Mouse (Mus musculus) liver, postnatal 0 days (tissue): ENCODE results near the gene Rtn4rl2. TPM values are rescaled to one million over a fixed set of nuclear protein-coding genes. Genes with fewer than 3 reads are reported as not detected.

Experiments
- ATAC-seq: fragments of 200-750 bp; cut with Nextera tagmentation; 2 replicates; pipeline ENCODE4 v1.8.0; 2017; ENCODE audit warnings: mild to moderate bottlenecking, moderate library complexity
- DNase-seq: peaks from one replicate; pipeline ENCODE4 v3.0.0-alpha.2; 2016
- H3K27ac ChIP-seq: fragments of 300-500 bp; sonication (generic); 2 replicates; pipeline ENCODE4 v1.5.1; 2014; ENCODE audit warnings: antibody characterized with exemption, moderate library complexity, mild to moderate bottlenecking, low read depth
- H3K27me3 ChIP-seq: fragments of 300-500 bp; sonication (generic); 2 replicates; pipeline ENCODE4 v1.6.1; 2014; ENCODE audit warnings: low read length, control low read depth, mixed read lengths; ENCODE audit not compliant: insufficient read depth
- H3K36me3 ChIP-seq: fragments of 300-500 bp; sonication (generic); replicated peaks from 2 replicates; pipeline ENCODE4 v1.6.1; 2014; ENCODE audit warnings: mild to moderate bottlenecking, control low read depth, low read length, moderate library complexity, mixed read lengths; ENCODE audit not compliant: insufficient read depth
- H3K4me1 ChIP-seq: fragments of 300-500 bp; sonication (generic); 2 replicates; pipeline ENCODE4 v1.6.1; 2014; ENCODE audit warnings: antibody characterized with exemption, mild to moderate bottlenecking, control low read depth; ENCODE audit not compliant: insufficient read depth
- H3K4me2 ChIP-seq: fragments of 300-500 bp; sonication (generic); 2 replicates; pipeline ENCODE4 v1.6.1; 2014; ENCODE audit warnings: low read depth, mild to moderate bottlenecking, low read length, moderate library complexity, mixed read lengths
- H3K4me3 ChIP-seq: fragments of 300-500 bp; sonication (generic); 2 replicates; pipeline ENCODE4 v1.5.1; 2014; ENCODE audit warnings: low read depth, low read length
- H3K9ac ChIP-seq: fragments of 300-500 bp; sonication (generic); replicated peaks from 2 replicates; pipeline ENCODE4 v1.6.1; 2014; ENCODE audit warnings: mild to moderate bottlenecking, moderate library complexity
- H3K9me3 ChIP-seq: fragments of 300-500 bp; sonication (generic); 2 replicates; pipeline ENCODE4 v1.6.1; 2016; ENCODE audit warnings: mild to moderate bottlenecking, control low read depth, low read length, mixed read lengths
- CTCF ChIP-seq: sonication (generic); IDR thresholded peaks from 2 replicates; pipeline ENCODE4 v1.5.1; 2016; ENCODE audit warnings: antibody characterized with exemption, low read depth
- EP300 ChIP-seq: IDR thresholded peaks from 2 replicates; pipeline ENCODE4 v1.6.1; 2016; ENCODE audit warnings: antibody characterized with exemption, low read depth, mild to moderate bottlenecking
- whole genome bisulfite sequencing: fragments of 180-500 bp; shearing (Covaris S2); extraction: QIAGEN DNeasy Blood & Tissue Kit; methylation state at CpG from one replicate; pipeline ENCODE4 v1.1.7; 2014; ENCODE audit not compliant: insufficient replicate concordance; 5-methylcytosine and 5-hydroxymethylcytosine counted together
- polyA plus RNA-seq: library from polyadenylated mRNA; unstranded; fragments of >200 nt; fragmentation: Nextera tagmentation; extraction: Ambion mirVana; gene quantifications from 2 replicates; pipeline ENCODE4 v1.2.1, GENCODE M21; 2015

The Rtn4rl2 gene
- polyA plus RNA-seq, 1 experiment from 2014 or later: 0.31 TPM

- Histone ChIP-seq H3K4me3 (no peak overlapping the region), H3K9me3 (no peaks in the 10 kb centered on the region), H3K36me3 (no peaks in the 10 kb centered on the region), H3K4me1 (peaks cover 17% of the 10 kb centered on the region), H3K4me2 (no peak overlapping the region), H3K27ac (no peak overlapping the region), H3K27me3 (peaks cover 85% of the 10 kb centered on the region), H3K9ac (no peak overlapping the region)
- no peak for ATAC-seq
- peak; percentile 74 for DNase-seq
- TF ChIP-seq EP300: no peak
- peak; percentile 74 for TF ChIP-seq CTCF
- 26% methylated on average over 4 of the region's 4 CpGs for WGBS
Measured at GRCm38 (mm10) chr2:84870623-84871160, 15.8 kb downstream of the Rtn4rl2 start.

- Histone ChIP-seq H3K4me2 (no peak overlapping the region), H3K27ac (no peak overlapping the region), H3K4me3 (no peak overlapping the region), H3K36me3 (peaks cover 2% of the 10 kb centered on the region; the same call in 1 of the 2 replicates), H3K27me3 (peaks cover 73% of the 10 kb centered on the region), H3K4me1 (peaks cover 19% of the 10 kb centered on the region), H3K9me3 (no peaks in the 10 kb centered on the region), H3K9ac (no peak overlapping the region)
- no peak for DNase-seq
- TF ChIP-seq CTCF (no peak), EP300 (no peak)
- no peak for ATAC-seq
- WGBS: 33% methylated on average over 2 of the region's 2 CpGs
Measured at GRCm38 (mm10) chr2:84868977-84869376, 17.5 kb downstream of the Rtn4rl2 start.

- Histone ChIP-seq H3K9ac (no peak overlapping the region), H3K36me3 (peaks cover 6% of the 10 kb centered on the region; the same call in 1 of the 2 replicates), H3K9me3 (no peaks in the 10 kb centered on the region), H3K27ac (no peak overlapping the region), H3K4me2 (no peak overlapping the region), H3K27me3 (peaks cover 69% of the 10 kb centered on the region), H3K4me1 (peaks cover 19% of the 10 kb centered on the region), H3K4me3 (no peak overlapping the region)
- peak; percentile 89 for DNase-seq
- 3% methylated on average over 5 of the region's 5 CpGs for WGBS
- TF ChIP-seq CTCF (peak; percentile 96), EP300 (no peak)
- peak; percentile 60 for ATAC-seq
Measured at GRCm38 (mm10) chr2:84868521-84868943, 18.0 kb downstream of the Rtn4rl2 start.

GRCm38 (mm10) chr2:84865616-84866571 lies 20.6 kb downstream of the Rtn4rl2 start:
- WGBS: 4% methylated on average over 41 of the region's 47 CpGs
- H3K4me2 ChIP-seq: peak overlapping the region; percentile 27
- peaks cover 42% of the 10 kb centered on the region for H3K27me3 ChIP-seq
- no peak overlapping the region for H3K27ac ChIP-seq
- peak overlapping the region; percentile 2; the same call in 1 of the 2 replicates for H3K4me3 ChIP-seq
- peaks cover 31% of the 10 kb centered on the region for H3K36me3 ChIP-seq
- no peaks in the 10 kb centered on the region for H3K9me3 ChIP-seq
- peak; percentile 80 for DNase-seq
- H3K9ac ChIP-seq: no peak overlapping the region
- H3K4me1 ChIP-seq: peaks cover 11% of the 10 kb centered on the region; the same call in 1 of the 2 replicates
- ATAC-seq: 0 out of 2 replicates have a peak, but pooled peaks have one; percentile 31
- no peak for TF ChIP-seq EP300
- peak; percentile 88 for TF ChIP-seq CTCF

GRCm38 (mm10) chr2:84862231-84862630 lies 24.3 kb downstream of the Rtn4rl2 start:
- H3K27ac ChIP-seq: no peak overlapping the region
- H3K36me3 ChIP-seq: peaks cover 64% of the 10 kb centered on the region
- TF ChIP-seq CTCF: no peak
- no peak for TF ChIP-seq EP300

GRCm38 (mm10) chr2:84861430-84861829 lies 25.1 kb downstream of the Rtn4rl2 start:
- H3K36me3 ChIP-seq: peaks cover 72% of the 10 kb centered on the region
- DNase-seq: no peak
- ATAC-seq: no peak

More at GRCm38 (mm10) chr2:84862231-84862630, 24.3 kb downstream of the Rtn4rl2 start:
- no peak overlapping the region for H3K9ac ChIP-seq
- no peak for DNase-seq
- H3K4me2 ChIP-seq: no peak overlapping the region
- peaks cover 19% of the 10 kb centered on the region for H3K27me3 ChIP-seq
- H3K4me1 ChIP-seq: peaks cover 7% of the 10 kb centered on the region; the same call in 1 of the 2 replicates
- ATAC-seq: no peak
- 64% methylated on average over 3 of the region's 3 CpGs for WGBS
- no peak overlapping the region for H3K4me3 ChIP-seq
- no peaks in the 10 kb centered on the region for H3K9me3 ChIP-seq

More at GRCm38 (mm10) chr2:84861430-84861829, 25.1 kb downstream of the Rtn4rl2 start:
- Histone ChIP-seq H3K4me1 (peaks cover 7% of the 10 kb centered on the region; the same call in 1 of the 2 replicates), H3K4me3 (no peak overlapping the region), H3K9me3 (no peaks in the 10 kb centered on the region), H3K27ac (no peak overlapping the region), H3K9ac (no peak overlapping the region), H3K27me3 (peaks cover 11% of the 10 kb centered on the region), H3K4me2 (no peak overlapping the region)
- TF ChIP-seq CTCF (no peak), EP300 (no peak)
- 60% methylated on average over 3 of the region's 3 CpGs for WGBS
